Mouse (Mus musculus): ENCODE measurements around the gene Serpinb12. TPM values are rescaled to one million over a fixed set of nuclear protein-coding genes. Genes with fewer than 3 reads are reported as not detected.
"Not testable (repeated sequence)": the region's sequence is repeated elsewhere in the genome, so short reads cannot be mapped to it uniquely, and the experiment has no call there.

Gene Serpinb12
- polyA plus RNA-seq (2015; fragmentation: Nextera tagmentation; extraction: Ambion mirVana), result 0.95 and 1.5 TPM in 2 replicates

- Histone ChIP-seq H3K4me1 (no peaks in the 10 kb centered on the region), H3K9ac (no peak within 1 kb of the TSS), H3K9me3 (no peaks in the 10 kb centered on the region), H3K27me3 (no peaks in the 10 kb centered on the region), H3K36me3 (no peaks in the 10 kb centered on the region), H3K4me3 (no peak within 1 kb of the TSS), H3K4me2 (no peak within 1 kb of the TSS), H3K27ac (no peak within 1 kb of the TSS)
- WGBS, result 71% methylated on average over 6 of the region's 6 CpGs
- no peak for ATAC-seq (ENCODE audit: borderline replicate concordance, extremely low read depth, low FRiP score, low TSS enrichment)
These were observed at the start of gene Serpinb12 for GRCm38 (mm10) chr1:106934265-106934664. Gene Serpinb12 (plus strand): TSS chr1:106934449.

GRCm38 (mm10) chr1:106895142-106895541 is 39.1 kb upstream of the Serpinb12 start:
- not testable (repeated sequence) for H3K4me3 ChIP-seq; ATAC-seq (ENCODE audit: borderline replicate concordance, extremely low read depth, low FRiP score, low TSS enrichment); H3K4me2 ChIP-seq; H3K27me3 ChIP-seq; H3K36me3 ChIP-seq; H3K4me1 ChIP-seq; H3K27ac ChIP-seq; H3K9me3 ChIP-seq; H3K9ac ChIP-seq

GRCm38 (mm10) chr1:106901406-106901805 is 32.8 kb upstream of the Serpinb12 start:
- WGBS, result 24% methylated on average over 4 of the region's 4 CpGs
- H3K9me3 ChIP-seq, result no peaks in the 10 kb centered on the region
- no peaks in the 10 kb centered on the region for H3K27me3 ChIP-seq
- H3K36me3 ChIP-seq, result no peaks in the 10 kb centered on the region
- no peak overlapping the region for H3K27ac ChIP-seq
- ATAC-seq (ENCODE audit: borderline replicate concordance, extremely low read depth, low FRiP score, low TSS enrichment), result no peak
- H3K4me1 ChIP-seq, result no peaks in the 10 kb centered on the region
- no peak overlapping the region for H3K4me2 ChIP-seq
- no peak overlapping the region for H3K9ac ChIP-seq
- no peak overlapping the region for H3K4me3 ChIP-seq

GRCm38 (mm10) chr1:106931954-106932353 is 2.3 kb upstream of the Serpinb12 start:
- no peak overlapping the region for H3K4me2 ChIP-seq
- no peaks in the 10 kb centered on the region for H3K4me1 ChIP-seq
- no peaks in the 10 kb centered on the region for H3K36me3 ChIP-seq
- WGBS, result 78% methylated on average over 4 of the region's 4 CpGs
- H3K27ac ChIP-seq, result no peak overlapping the region
- H3K4me3 ChIP-seq, result no peak overlapping the region
- H3K9me3 ChIP-seq, result no peaks in the 10 kb centered on the region
- H3K9ac ChIP-seq, result no peak overlapping the region
- no peak for ATAC-seq (ENCODE audit: borderline replicate concordance, extremely low read depth, low FRiP score, low TSS enrichment)
- no peaks in the 10 kb centered on the region for H3K27me3 ChIP-seq

GRCm38 (mm10) chr1:106933658-106934057 is 591 bp upstream of the Serpinb12 start:
- Histone ChIP-seq H3K9ac (no peak overlapping the region), H3K4me1 (no peaks in the 10 kb centered on the region), H3K4me2 (no peak overlapping the region), H3K4me3 (no peak overlapping the region), H3K36me3 (no peaks in the 10 kb centered on the region), H3K27ac (no peak overlapping the region), H3K27me3 (no peaks in the 10 kb centered on the region), H3K9me3 (no peaks in the 10 kb centered on the region)
- ATAC-seq (ENCODE audit: borderline replicate concordance, extremely low read depth, low FRiP score, low TSS enrichment), result no peak

- Histone ChIP-seq H3K27ac (no peak overlapping the region), H3K4me1 (no peaks in the 10 kb centered on the region), H3K4me2 (no peak overlapping the region), H3K36me3 (no peaks in the 10 kb centered on the region), H3K9ac (no peak overlapping the region), H3K9me3 (no peaks in the 10 kb centered on the region), H3K4me3 (no peak overlapping the region), H3K27me3 (no peaks in the 10 kb centered on the region)
- ATAC-seq (ENCODE audit: borderline replicate concordance, extremely low read depth, low FRiP score, low TSS enrichment), result no peak
- WGBS, result 78% methylated on average over 1 of the region's 1 CpGs
These were observed 13.0 kb downstream of the Serpinb12 start for GRCm38 (mm10) chr1:106947217-106947616.

- Histone ChIP-seq H3K27me3 (no peaks in the 10 kb centered on the region), H3K27ac (no peak overlapping the region), H3K4me3 (no peak overlapping the region), H3K4me2 (no peak overlapping the region), H3K4me1 (no peaks in the 10 kb centered on the region), H3K9ac (no peak overlapping the region), H3K36me3 (no peaks in the 10 kb centered on the region), H3K9me3 (no peaks in the 10 kb centered on the region)
- 76% methylated on average over 3 of the region's 3 CpGs for WGBS
- no peak for ATAC-seq (ENCODE audit: borderline replicate concordance, extremely low read depth, low FRiP score, low TSS enrichment)
These were observed 25.7 kb downstream of the Serpinb12 start for GRCm38 (mm10) chr1:106959981-106960380.

GRCm38 (mm10) chr1:106961023-106961422 is 26.8 kb downstream of the Serpinb12 start:
- Histone ChIP-seq H3K4me2 (no peak overlapping the region), H3K9ac (no peak overlapping the region), H3K36me3 (no peaks in the 10 kb centered on the region), H3K27me3 (no peaks in the 10 kb centered on the region), H3K27ac (no peak overlapping the region), H3K9me3 (no peaks in the 10 kb centered on the region), H3K4me3 (no peak overlapping the region), H3K4me1 (no peaks in the 10 kb centered on the region)
- WGBS, result 33% methylated on average over 3 of the region's 3 CpGs
- no peak for ATAC-seq (ENCODE audit: borderline replicate concordance, extremely low read depth, low FRiP score, low TSS enrichment)

- no peaks in the 10 kb centered on the region for H3K9me3 ChIP-seq
- no peaks in the 10 kb centered on the region for H3K36me3 ChIP-seq
- H3K9ac ChIP-seq, result no peak within 1 kb of the TSS
- no peaks in the 10 kb centered on the region for H3K4me1 ChIP-seq
- no peak for ATAC-seq (ENCODE audit: borderline replicate concordance, extremely low read depth, low FRiP score, low TSS enrichment)
- H3K27me3 ChIP-seq, result no peaks in the 10 kb centered on the region
- H3K27ac ChIP-seq, result no peak within 1 kb of the TSS
- H3K4me3 ChIP-seq, result no peak within 1 kb of the TSS
- no peak within 1 kb of the TSS for H3K4me2 ChIP-seq
These were observed 46.4 kb downstream of the Serpinb12 start, which contains the start of gene Serpinb13 for GRCm38 (mm10) chr1:106980684-106981083. Gene Serpinb13 (plus strand): TSS chr1:106980984.

GRCm38 (mm10) chr1:106983092-106983491 is 48.8 kb downstream of the Serpinb12 start:
- H3K9me3 ChIP-seq, result no peaks in the 10 kb centered on the region
- no peak overlapping the region for H3K27ac ChIP-seq
- no peak overlapping the region for H3K4me2 ChIP-seq
- ATAC-seq (ENCODE audit: borderline replicate concordance, extremely low read depth, low FRiP score, low TSS enrichment), result no peak
- no peaks in the 10 kb centered on the region for H3K27me3 ChIP-seq
- no peak overlapping the region for H3K4me3 ChIP-seq
- WGBS, result 91% methylated on average over 1 of the region's 1 CpGs
- H3K4me1 ChIP-seq, result no peaks in the 10 kb centered on the region
- H3K36me3 ChIP-seq, result no peaks in the 10 kb centered on the region
- H3K9ac ChIP-seq, result no peak overlapping the region

- 71% methylated on average over 2 of the region's 2 CpGs for whole genome bisulfite sequencing
- H3K4me2 ChIP-seq, result no peak overlapping the region
- no peak for ATAC-seq (ENCODE audit: borderline replicate concordance, extremely low read depth, low FRiP score, low TSS enrichment)
- H3K27me3 ChIP-seq, result no peaks in the 10 kb centered on the region
- H3K9ac ChIP-seq, result no peak overlapping the region
- no peaks in the 10 kb centered on the region for H3K4me1 ChIP-seq
- no peak overlapping the region for H3K27ac ChIP-seq
- H3K36me3 ChIP-seq, result no peaks in the 10 kb centered on the region
- H3K9me3 ChIP-seq, result no peaks in the 10 kb centered on the region
- no peak overlapping the region for H3K4me3 ChIP-seq
These were observed 49.6 kb downstream of the Serpinb12 start for GRCm38 (mm10) chr1:106983865-106984264.

- Histone ChIP-seq H3K9ac (no peak overlapping the region), H3K27me3 (no peaks in the 10 kb centered on the region), H3K9me3 (no peaks in the 10 kb centered on the region), H3K4me1 (0 out of 2 replicates have a peak, but pooled peaks cover 3% of the 10 kb centered on the region), H3K4me2 (no peak overlapping the region), H3K36me3 (no peaks in the 10 kb centered on the region), H3K4me3 (no peak overlapping the region), H3K27ac (no peak overlapping the region; the same call in 1 of the 2 replicates)
- WGBS, result 30% methylated on average over 13 of the region's 13 CpGs
- ATAC-seq (ENCODE audit: borderline replicate concordance, extremely low read depth, low FRiP score, low TSS enrichment), result peak; percentile 90
These were observed 66.2 kb downstream of the Serpinb12 start for GRCm38 (mm10) chr1:107000424-107000823.

GRCm38 (mm10) chr1:107001754-107002153 is 67.5 kb downstream of the Serpinb12 start:
- no peak for ATAC-seq (ENCODE audit: borderline replicate concordance, extremely low read depth, low FRiP score, low TSS enrichment)
- Histone ChIP-seq H3K9me3 (no peaks in the 10 kb centered on the region), H3K27ac (no peak overlapping the region), H3K4me3 (no peak overlapping the region), H3K27me3 (no peaks in the 10 kb centered on the region), H3K4me2 (no peak overlapping the region), H3K36me3 (no peaks in the 10 kb centered on the region), H3K4me1 (0 out of 2 replicates have a peak, but pooled peaks cover 3% of the 10 kb centered on the region), H3K9ac (no peak overlapping the region)
- WGBS, result 72% methylated on average over 2 of the region's 2 CpGs
